Mouse (Mus musculus) splenic B cell, adult 2 months (primary cell): Measurements from ENCODE around the gene Ccdc183.

Source experiments
- DNase-seq: peaks from one replicate; pipeline ENCODE4 v3.0.0-alpha.2; 2011; ENCODE audit warnings: low read depth, low spot score
- H3K27me3 ChIP-seq: 2 replicates; pipeline ENCODE4 v1.6.1; 2012; ENCODE audit warnings: mild to moderate bottlenecking, low read length, moderate library complexity, mixed read lengths; ENCODE audit not compliant: control insufficient read depth, poor library complexity, insufficient read depth, severe bottlenecking
- H3K36me3 ChIP-seq: 2 replicates; pipeline ENCODE4 v1.6.1; 2012; ENCODE audit warnings: mild to moderate bottlenecking, low read length, moderate library complexity, mixed read lengths; ENCODE audit not compliant: control insufficient read depth, poor library complexity, insufficient read depth, severe bottlenecking

Gene Ccdc183

GRCm38 (mm10) chr2:25625986-25626385, 8.5 kb upstream of the Ccdc183 start:
- no peaks in the 10 kb centered on the region for H3K36me3 ChIP-seq
- DNase-seq: no peak

DNA sequence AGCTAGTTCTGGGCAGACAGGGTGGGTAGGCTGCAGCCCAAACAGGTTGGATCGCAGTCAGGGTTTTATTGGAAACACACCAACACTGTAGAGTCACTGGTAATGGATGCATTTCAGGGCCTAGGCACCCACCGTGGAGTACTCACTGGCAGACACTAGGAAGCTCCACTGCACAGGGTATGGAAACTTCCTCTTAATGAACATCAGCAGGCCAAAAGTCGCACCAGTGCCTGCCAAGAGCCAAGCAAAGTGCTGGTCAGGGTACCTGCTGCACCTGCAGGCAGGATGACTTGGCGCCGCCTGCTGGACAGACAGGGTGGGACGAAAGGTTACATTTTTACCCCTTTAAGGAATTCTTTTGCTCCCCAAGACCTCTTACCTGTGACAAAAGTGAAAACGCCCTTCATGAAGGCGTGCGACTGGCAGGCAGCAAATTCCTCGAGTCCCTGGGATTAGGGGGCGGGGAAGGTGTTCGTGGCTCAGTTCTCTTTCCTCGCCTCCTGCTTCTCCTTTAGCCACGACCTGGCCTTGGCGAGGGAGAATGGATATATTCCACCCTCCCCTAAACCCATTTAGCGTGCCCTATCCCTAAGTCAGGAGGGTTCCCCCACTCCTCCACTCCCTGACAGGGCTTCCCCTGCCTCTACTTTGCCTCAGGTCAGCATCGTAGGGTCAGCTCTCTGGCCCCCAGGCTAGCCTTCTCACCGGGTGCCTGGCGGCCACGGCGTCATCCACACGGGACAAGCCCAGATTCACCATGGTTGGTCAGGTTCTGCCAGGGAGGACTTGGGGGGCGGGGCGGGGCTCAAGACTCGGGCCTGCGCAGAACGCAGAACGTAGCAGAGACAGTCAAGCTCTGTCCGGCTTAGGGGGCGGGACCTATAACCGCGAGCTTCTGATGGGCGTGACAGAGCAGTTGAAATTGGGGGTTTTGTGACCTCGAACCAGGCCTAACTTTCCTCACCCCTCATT, 4.0 kb upstream of the Ccdc183 start, which contains the start of gene Tmem141:
Gene Tmem141 (minus strand): TSS at position 777 of the 972 bp plus-strand sequence.
- DNase-seq: peak; percentile 66
- Histone ChIP-seq H3K36me3 (no peaks in the 10 kb centered on the region), H3K27me3 (no peaks in the 10 kb centered on the region)

More at GRCm38 (mm10) chr2:25625986-25626385, 8.5 kb upstream of the Ccdc183 start:
- no peaks in the 10 kb centered on the region for H3K27me3 ChIP-seq

GRCm38 (mm10) chr2:25620852-25621228, 3.4 kb upstream of the Ccdc183 start:
- Histone ChIP-seq H3K36me3 (no peaks in the 10 kb centered on the region), H3K27me3 (no peaks in the 10 kb centered on the region)
- DNase-seq: no peak

GRCm38 (mm10) chr2:25620386-25620785, 2.9 kb upstream of the Ccdc183 start:
- Histone ChIP-seq H3K27me3 (no peaks in the 10 kb centered on the region), H3K36me3 (no peaks in the 10 kb centered on the region)
- DNase-seq: no peak

DNA sequence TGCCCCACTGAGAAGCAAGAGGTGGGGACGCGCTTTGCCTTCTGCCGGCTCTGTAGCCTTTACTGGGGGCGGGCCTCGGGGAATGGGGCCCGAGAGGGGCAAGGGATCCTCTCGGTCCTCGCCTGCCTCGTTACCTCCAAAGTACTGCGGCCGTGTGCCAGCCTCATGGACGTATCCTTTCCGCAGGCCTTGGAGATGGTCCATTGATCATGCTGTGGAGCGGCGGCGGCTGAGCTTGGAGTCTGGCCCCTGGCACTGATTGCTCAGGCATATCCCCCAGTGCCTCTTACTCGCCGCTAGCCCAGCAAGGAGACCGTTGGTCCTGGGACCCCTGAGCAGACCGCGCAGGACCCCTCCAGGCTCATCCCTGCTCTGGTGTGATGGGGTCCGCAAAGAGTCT, 1.1 kb downstream of the Ccdc183 start:
- H3K27me3 ChIP-seq: no peaks in the 10 kb centered on the region
- H3K36me3 ChIP-seq: no peaks in the 10 kb centered on the region
- DNase-seq: no peak

GRCm38 (mm10) chr2:25608671-25609070, 8.8 kb downstream of the Ccdc183 start:
- no peak for DNase-seq

GRCm38 (mm10) chr2:25607761-25608622, 9.5 kb downstream of the Ccdc183 start, which contains the start of gene Rabl6:
Rabl6 (minus strand) TSS chr2:25608521.
- no peaks in the 10 kb centered on the region for H3K36me3 ChIP-seq
- DNase-seq: peak; percentile 90
- no peaks in the 10 kb centered on the region for H3K27me3 ChIP-seq

More at GRCm38 (mm10) chr2:25608671-25609070, 8.8 kb downstream of the Ccdc183 start:
- Histone ChIP-seq H3K27me3 (no peaks in the 10 kb centered on the region), H3K36me3 (no peaks in the 10 kb centered on the region)

- H3K27me3 ChIP-seq: no peaks in the 10 kb centered on the region
- DNase-seq: no peak
Observed at GRCm38 (mm10) chr2:25602526-25602925, 15.0 kb downstream of the Ccdc183 start.

GRCm38 (mm10) chr2:25600037-25600436, 17.4 kb downstream of the Ccdc183 start:
- H3K36me3 ChIP-seq: peaks cover 14% of the 10 kb centered on the region
- DNase-seq: no peak
- no peaks in the 10 kb centered on the region for H3K27me3 ChIP-seq

More at GRCm38 (mm10) chr2:25602526-25602925, 15.0 kb downstream of the Ccdc183 start:
- peaks cover 6% of the 10 kb centered on the region for H3K36me3 ChIP-seq

- no peak for DNase-seq
- Histone ChIP-seq H3K27me3 (no peaks in the 10 kb centered on the region), H3K36me3 (peaks cover 14% of the 10 kb centered on the region)
Observed at GRCm38 (mm10) chr2:25598749-25599148, 18.7 kb downstream of the Ccdc183 start.

GRCm38 (mm10) chr2:25596765-25597510, 20.5 kb downstream of the Ccdc183 start:
- peaks cover 14% of the 10 kb centered on the region for H3K36me3 ChIP-seq
- no peak for DNase-seq

GRCm38 (mm10) chr2:25591863-25592262, 25.6 kb downstream of the Ccdc183 start:
- peak; percentile 57 for DNase-seq
- H3K36me3 ChIP-seq: peaks cover 8% of the 10 kb centered on the region

More at GRCm38 (mm10) chr2:25596765-25597510, 20.5 kb downstream of the Ccdc183 start:
- no peaks in the 10 kb centered on the region for H3K27me3 ChIP-seq

DNA sequence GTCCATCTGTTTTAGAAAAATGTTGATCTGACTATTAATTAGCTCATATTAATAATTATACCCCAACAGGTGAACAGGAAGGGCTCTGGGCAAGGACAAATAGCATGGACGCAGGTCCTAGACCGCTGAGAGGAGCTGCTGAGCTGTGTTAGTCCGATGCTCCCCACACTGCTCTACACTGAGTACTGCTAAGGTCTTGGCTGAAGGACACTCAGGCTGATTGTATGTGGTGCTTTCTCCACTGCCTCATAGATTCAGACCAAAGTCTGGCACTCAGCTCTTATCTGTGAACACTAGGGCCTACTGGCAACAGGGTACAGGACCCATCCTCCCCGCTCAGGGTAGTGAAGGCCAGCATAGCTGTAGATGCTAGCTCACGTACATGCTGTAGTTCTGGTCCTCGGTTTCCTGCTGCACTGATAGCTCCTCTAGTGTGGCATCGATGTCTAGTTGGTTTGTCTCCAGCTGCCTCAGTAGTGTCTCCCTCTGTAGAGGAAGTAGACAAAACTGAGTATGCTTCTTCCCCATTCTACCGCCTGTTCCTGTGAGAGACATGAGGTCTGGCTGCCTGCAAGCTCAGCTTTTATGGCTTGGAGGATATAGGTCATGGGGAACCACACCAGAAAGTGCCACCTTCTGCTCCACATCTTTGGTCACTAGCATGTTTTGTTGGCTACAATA, 29.1 kb downstream of the Ccdc183 start:
- Histone ChIP-seq H3K27me3 (no peaks in the 10 kb centered on the region), H3K36me3 (no peaks in the 10 kb centered on the region)
- DNase-seq: no peak

More at GRCm38 (mm10) chr2:25591863-25592262, 25.6 kb downstream of the Ccdc183 start:
- no peaks in the 10 kb centered on the region for H3K27me3 ChIP-seq
